Mouse (Mus musculus): Measurements from ENCODE around the gene Psmb4.
"Not testable (repeated sequence)": the region's sequence is repeated elsewhere in the genome, so short reads cannot be mapped to it uniquely, and the experiment has no call there.

Gene Psmb4

GRCm38 (mm10) chr3:94886316-94887224 is at the start of gene Psmb4:
Gene Psmb4 (minus strand): TSS chr3:94886961.
- DNase-seq (ENCODE audit: low spot score in 2 of 2): peak; percentile 73 to 80

DNA sequence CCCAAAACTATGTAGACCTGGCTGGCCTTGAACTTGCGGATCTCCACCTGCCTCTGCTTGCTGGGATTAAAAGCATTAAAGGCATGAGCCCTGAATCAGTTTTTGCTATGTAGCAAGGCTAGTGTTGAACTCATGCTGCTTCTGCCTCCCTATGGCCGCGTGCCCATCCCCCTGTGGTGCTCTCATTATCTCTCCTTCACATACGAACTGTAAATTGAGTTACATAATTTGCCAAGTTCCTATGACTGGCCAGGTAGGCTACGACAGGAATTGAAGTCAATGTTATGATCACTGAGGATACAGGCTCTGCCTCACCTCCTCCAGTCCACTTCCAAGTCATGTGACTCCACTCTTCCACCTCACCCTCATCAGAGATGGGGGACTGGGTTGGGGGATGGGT is 49.4 kb upstream of the Psmb4 start:
- DNase-seq (ENCODE audit: low spot score in 2 of 2): not testable (repeated sequence)

GRCm38 (mm10) chr3:94935332-94935731 is 48.6 kb upstream of the Psmb4 start:
- not testable (repeated sequence) for DNase-seq (ENCODE audit: low spot score in 2 of 2)

- DNase-seq (ENCODE audit: low spot score in 2 of 2): not testable (repeated sequence)
These were observed 47.8 kb upstream of the Psmb4 start for GRCm38 (mm10) chr3:94934564-94934963.

DNA sequence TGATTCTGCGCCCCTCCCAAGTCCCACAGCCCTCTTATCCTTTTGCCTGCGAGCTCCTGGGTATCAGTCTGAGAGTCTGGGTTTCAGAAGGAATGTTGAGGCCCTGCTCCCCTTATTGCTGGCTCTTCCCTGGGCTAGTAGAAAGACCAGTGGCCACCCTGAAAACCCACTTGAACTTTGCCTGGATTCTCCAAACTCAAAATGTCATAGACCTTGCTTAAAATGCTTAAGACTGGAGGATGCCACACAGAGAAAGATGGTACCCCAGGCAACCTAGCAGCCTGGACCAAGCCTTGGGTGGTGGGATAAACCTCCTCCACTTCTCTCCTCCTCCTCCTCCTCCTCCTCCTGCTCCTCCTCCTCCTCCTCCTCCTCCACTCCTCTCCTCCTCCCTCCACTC is 46.8 kb upstream of the Psmb4 start:
- DNase-seq (ENCODE audit: low spot score in 2 of 2): not testable (repeated sequence)

DNA sequence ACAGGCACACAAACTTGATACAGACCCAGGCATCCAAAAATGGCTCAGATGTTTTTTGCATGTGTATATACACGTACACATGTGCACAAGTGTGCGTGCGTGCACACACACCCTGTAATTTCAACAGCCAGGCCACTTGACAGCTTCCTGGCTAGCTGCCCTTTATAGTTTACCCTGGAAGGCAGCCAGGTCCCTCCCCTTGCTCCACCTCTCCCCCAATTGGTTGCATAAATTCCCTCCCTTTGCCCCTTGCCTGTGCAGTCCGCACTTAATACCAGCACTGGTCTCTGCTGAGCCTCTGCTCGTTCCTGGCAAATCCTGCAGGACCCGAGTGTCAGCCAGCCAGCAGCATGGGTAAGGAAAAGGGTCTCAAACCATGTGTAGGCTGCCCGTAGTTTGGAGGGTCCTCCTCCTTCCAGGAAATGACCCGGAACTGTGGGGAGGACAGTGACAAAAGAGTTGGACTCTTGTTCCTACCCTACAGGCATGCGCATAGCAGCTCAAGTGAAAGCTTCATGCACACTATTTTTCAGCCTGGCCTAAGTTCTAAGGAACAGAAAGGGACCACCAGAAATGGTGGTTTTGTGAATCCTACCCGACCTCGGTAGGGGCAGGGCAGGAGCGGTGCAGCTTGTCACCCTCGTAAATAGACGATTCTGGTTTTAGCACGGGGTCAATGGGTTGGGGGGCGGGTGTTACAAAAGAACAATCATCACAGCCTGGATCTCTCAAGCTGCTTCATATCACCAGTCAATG is 46.2 kb upstream of the Psmb4 start, which contains the start of gene Selenbp1:
Selenbp1 (plus strand) TSS at position 248 of the 756 bp plus-strand sequence.
- DNase-seq (ENCODE audit: low spot score in 2 of 2): peak; percentile 56

GRCm38 (mm10) chr3:94932279-94932678 is 45.5 kb upstream of the Psmb4 start:
- DNase-seq (ENCODE audit: low spot score in 2 of 2): not testable (repeated sequence)

DNA sequence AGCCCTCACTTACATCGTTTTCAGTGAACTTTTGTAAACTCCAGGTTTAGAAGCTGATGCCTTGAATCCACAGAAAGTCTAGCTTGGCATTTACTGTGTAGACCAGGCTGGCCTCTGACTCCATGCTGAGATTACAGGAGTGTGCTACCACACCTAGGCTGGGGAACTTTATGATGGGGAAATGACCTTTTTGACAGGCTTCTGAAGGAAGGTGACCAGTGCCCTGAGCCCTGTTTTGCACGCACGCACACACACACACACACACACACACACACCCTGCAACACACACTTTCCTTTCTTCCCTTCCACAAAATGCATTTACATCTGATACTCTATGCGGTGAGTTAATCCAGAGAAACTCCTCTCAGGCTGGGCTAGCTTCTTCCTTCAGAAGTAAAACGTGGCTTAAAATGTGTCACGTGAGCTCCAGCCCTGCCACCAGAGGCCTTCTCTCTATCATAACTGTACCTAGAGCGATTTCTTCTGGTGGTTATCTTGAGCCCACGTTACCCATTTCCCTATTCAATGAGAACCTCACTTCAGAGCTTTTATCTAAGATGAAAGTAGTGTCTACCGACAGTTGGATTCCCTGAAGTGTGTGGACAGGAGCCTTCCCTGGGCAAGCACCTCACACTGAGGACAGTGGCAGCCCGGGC is 44.8 kb upstream of the Psmb4 start:
- not testable (repeated sequence) for DNase-seq (ENCODE audit: low spot score in 2 of 2)

- DNase-seq (ENCODE audit: low spot score in 2 of 2): not testable (repeated sequence)
These were observed 43.9 kb upstream of the Psmb4 start for GRCm38 (mm10) chr3:94930386-94931266.

- DNase-seq (ENCODE audit: low spot score in 2 of 2): not testable (repeated sequence)
These were observed 42.2 kb upstream of the Psmb4 start for GRCm38 (mm10) chr3:94928979-94929378.

GRCm38 (mm10) chr3:94926301-94926736 is 39.6 kb upstream of the Psmb4 start:
- not testable (repeated sequence) for DNase-seq (ENCODE audit: low spot score in 2 of 2)

GRCm38 (mm10) chr3:94924688-94925087 is 37.9 kb upstream of the Psmb4 start:
- no peak for DNase-seq (ENCODE audit: low spot score in 2 of 2)

DNA sequence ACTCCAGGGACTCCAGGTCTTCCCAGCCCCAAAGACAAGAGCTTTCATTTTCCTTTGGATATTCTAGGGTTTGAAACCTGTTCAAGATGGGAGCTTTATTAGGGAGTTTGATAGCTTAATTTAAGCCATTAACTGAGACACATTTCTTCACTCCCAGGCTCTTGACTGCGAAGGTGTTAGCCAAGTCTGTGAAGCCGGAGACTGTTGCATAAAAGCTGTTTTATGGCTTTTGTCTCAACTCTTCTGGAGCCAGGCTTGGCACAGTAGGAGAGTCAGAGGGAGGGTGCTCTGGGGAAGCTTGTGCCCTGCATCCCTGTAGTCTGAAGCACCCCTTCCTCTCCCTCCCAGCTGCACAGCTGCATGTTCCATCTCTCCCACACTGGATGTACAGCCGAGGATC is 35.6 kb upstream of the Psmb4 start:
- no peak for DNase-seq (ENCODE audit: low spot score in 2 of 2)

GRCm38 (mm10) chr3:94921104-94921503 is 34.3 kb upstream of the Psmb4 start:
- no peak for DNase-seq (ENCODE audit: low spot score in 2 of 2)

DNA sequence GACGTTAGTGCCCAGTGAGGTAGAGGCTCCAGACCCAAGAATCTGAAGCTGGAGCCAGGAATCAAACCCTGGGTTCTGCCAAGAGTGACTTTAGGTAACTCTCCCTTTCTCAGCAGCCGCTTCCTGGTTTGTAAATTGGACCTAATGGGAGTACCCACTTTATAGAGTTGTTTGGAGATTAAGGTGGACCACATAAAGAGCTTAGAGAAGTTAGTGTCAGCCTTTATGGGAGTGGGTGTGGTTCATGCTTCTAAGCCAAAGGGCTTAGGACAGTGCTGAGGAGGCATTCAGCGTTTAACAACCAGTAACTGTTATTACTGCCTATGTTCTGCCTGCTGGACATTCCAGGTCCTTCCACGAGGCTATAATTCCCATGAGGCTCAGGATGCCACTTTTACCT is 32.1 kb upstream of the Psmb4 start:
- no peak for DNase-seq (ENCODE audit: low spot score in 2 of 2)

GRCm38 (mm10) chr3:94917816-94918361 is 31.1 kb upstream of the Psmb4 start:
- no peak for DNase-seq (ENCODE audit: low spot score in 2 of 2)

DNA sequence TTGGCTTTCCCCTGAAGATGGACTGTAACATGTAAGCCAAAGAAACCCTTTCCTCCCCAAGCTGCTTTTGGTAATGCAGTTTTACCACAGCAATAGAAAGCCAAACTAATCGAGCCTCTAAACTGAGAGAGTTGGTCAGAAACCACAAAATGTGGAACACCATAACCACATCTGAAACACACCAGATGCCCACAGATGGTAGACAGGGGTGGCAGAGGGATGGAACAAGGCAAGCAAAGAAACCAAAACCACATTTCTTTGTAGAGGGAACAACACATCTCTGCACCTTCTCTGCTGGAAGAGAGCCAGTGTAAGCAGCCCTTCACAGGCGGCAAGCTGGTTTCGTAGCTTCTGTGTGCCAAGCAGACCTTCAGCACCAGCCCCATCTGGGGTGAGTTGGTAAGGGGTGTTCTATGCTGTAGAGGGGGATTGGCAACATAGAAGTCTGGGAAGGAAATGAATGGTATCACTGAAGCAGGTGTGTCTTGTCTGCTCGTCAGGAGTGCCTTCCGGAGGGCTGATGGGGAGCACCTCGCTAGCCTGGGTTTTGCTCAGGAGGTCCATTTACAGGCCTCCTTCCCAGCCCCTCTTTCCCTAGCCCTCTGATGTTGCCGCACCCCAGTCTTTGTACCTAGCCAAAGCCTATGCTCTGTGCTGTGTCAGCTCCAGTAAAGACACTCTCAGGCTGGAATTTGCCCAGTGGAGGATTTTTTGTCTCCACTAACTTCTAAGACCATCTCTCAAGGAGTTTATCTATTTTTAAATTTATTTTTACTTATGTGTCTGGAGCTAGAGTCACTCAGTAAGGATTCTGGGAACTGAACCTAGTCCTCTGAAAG is 29.4 kb upstream of the Psmb4 start:
- DNase-seq (ENCODE audit: low spot score in 2 of 2): no peak

DNA sequence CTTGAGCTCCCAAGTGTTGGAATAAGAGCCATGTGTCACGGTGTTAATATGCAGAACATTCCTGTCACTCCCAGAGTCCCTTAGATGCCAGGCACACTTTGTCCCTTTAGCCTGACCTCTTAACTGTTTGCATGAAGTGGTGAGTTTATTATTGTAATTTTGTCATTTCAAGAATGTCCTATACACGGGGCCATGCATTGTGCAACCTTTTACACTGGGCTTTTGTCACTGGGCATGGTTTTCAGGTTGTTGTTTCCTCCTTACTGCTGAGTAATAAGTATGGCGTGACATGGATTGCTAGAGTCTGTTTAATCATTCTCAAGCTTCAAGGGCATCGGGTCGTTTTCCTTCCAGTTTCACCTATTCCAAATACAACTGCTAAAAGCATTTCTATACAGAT is 27.0 kb upstream of the Psmb4 start:
- no peak for DNase-seq (ENCODE audit: low spot score in 2 of 2)

- no peak for DNase-seq (ENCODE audit: low spot score in 2 of 2)
These were observed 24.4 kb upstream of the Psmb4 start for GRCm38 (mm10) chr3:94911050-94911693.
